Comparison of ENCODE assay signal across 10 mouse cellular contexts in the genomic region with DNA sequence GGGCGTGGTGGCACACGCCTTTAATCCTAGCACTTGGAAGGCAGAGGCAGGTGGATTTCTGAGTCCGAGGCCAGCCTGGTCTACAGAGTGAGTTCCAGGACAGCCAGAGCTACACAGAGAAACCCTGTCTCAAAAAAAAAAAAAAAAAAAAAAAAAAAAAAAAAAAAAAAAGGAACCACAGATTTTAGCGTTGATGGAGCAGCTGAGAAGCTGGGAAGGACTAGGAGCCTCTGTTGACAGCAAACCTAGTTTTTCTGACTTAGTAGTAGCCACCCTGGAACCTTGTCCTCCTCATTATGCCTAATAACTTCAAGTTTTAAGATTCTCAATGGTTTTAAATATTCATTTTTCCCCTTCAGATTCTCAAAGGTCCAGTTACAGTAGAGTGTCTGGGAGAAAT. TPM values are rescaled to one million over a fixed set of nuclear protein-coding genes. Genes with fewer than 3 reads are reported as not detected.
ATAC-seq and TF ChIP-seq lines count a peak whose summit lies in the region.
"Not testable (repeated sequence)": the region's sequence is repeated elsewhere in the genome, so short reads cannot be mapped to it uniquely, and the experiment has no call there.
"Had no signal": no experiment of that assay in that cellular context is flagged by ENCODE, and none has a peak within 500 bp of the region (broad histone marks: within the 10 kb centered on the region; RNA-seq: fewer than 3 reads in every experiment).

No protein-coding gene starts in this region.

- not testable (repeated sequence) for H3K9ac ChIP-seq in ES-Bruce4 (ENCODE audit: low read depth, poor library complexity, severe bottlenecking); heart, embryonic 13.5 days; heart, embryonic 15.5 days

- not testable (repeated sequence) for H3K9me3 ChIP-seq in ES-Bruce4 (replicated peaks; ENCODE audit: control insufficient read depth, insufficient read depth, low read length, poor library complexity, severe bottlenecking); heart, embryonic 13.5 days; heart, embryonic 15.5 days (replicated peaks)

- not testable (repeated sequence) for H3K4me2 ChIP-seq in heart, embryonic 13.5 days; heart, embryonic 15.5 days
- peak overlapping the region; percentile 52 for H3K4me2 ChIP-seq in myocyte (ENCODE audit: low read depth)

- not testable (repeated sequence) for H3K4me3 ChIP-seq in ES-Bruce4 (ENCODE audit: low read depth, low read length); heart, embryonic 13.5 days; heart, embryonic 15.5 days; myocyte
- H3K4me3 ChIP-seq in bone marrow macrophage, adult 2 months (ENCODE audit: insufficient read depth, low read length), result peak overlapping the region; percentile 18; the same call in 1 of the 2 replicates

- not testable (repeated sequence) for TF ChIP-seq CTCF in ES-Bruce4 (IDR thresholded peaks at IDR 0.05; ENCODE audit: low read depth, low read length); bone marrow macrophage, adult 2 months (IDR thresholded peaks at IDR 0.05; ENCODE audit: low read depth, low read length)

- peak overlapping the region; percentile 72; the same call in 1 of the 2 replicates for H3K27ac ChIP-seq in ES-Bruce4 (ENCODE audit: insufficient read depth, low read length)
- peak overlapping the region; percentile 98 for H3K27ac ChIP-seq in bone marrow macrophage, adult 2 months (ENCODE audit: insufficient read depth, low read depth, low read length)
- peak overlapping the region; percentile 48 for H3K27ac ChIP-seq in heart, embryonic 13.5 days (replicated peaks)
- H3K27ac ChIP-seq in heart, embryonic 15.5 days, result peak overlapping the region; percentile 35; the same call in 1 of the 2 replicates

- not testable (repeated sequence) for H3K79me2 ChIP-seq in myocyte (ENCODE audit: control insufficient read depth, insufficient read depth)

- not testable (repeated sequence) for ATAC-seq in heart, embryonic 13.5 days (ENCODE audit: extremely low read depth, insufficient number of reproducible peaks, low FRiP score, low TSS enrichment); heart, embryonic 15.5 days (replicated peaks; ENCODE audit: insufficient number of reproducible peaks, insufficient read depth, low FRiP score, low read depth)

- TF ChIP-seq POLR2A in ES-Bruce4 (IDR thresholded peaks at IDR 0.05; ENCODE audit: insufficient read depth, low read length); bone marrow macrophage, adult 2 months (IDR thresholded peaks at IDR 0.05; ENCODE audit: borderline replicate concordance, low read depth, low read length); myocyte (IDR thresholded peaks at IDR 0.05; ENCODE audit: insufficient read length, low read depth): not testable (repeated sequence)

- not testable (repeated sequence) for TF ChIP-seq EP300 in ES-Bruce4 (IDR thresholded peaks at IDR 0.05; ENCODE audit: insufficient read depth, low read depth, low read length)

- H3K4me1 ChIP-seq in ES-Bruce4 (ENCODE audit: control insufficient read depth, insufficient read depth, low read length), result peaks cover 20% of the 10 kb centered on the region
- H3K4me1 ChIP-seq in bone marrow macrophage, adult 2 months (ENCODE audit: control insufficient read depth, insufficient read depth, low read length), result peaks cover 46% of the 10 kb centered on the region
- H3K4me1 ChIP-seq in heart, embryonic 13.5 days, result peaks cover 18% of the 10 kb centered on the region
- peaks cover 12% of the 10 kb centered on the region for H3K4me1 ChIP-seq in heart, embryonic 15.5 days (replicated peaks)

- H3K27me3 ChIP-seq in ES-Bruce4 (ENCODE audit: control insufficient read depth, insufficient read depth, low read length, poor library complexity, severe bottlenecking); heart, embryonic 13.5 days (replicated peaks); heart, embryonic 15.5 days; myocyte (ENCODE audit: control insufficient read depth, insufficient read depth, insufficient read length): not testable (repeated sequence)

- H3K36me3 ChIP-seq in ES-Bruce4 (ENCODE audit: control insufficient read depth, insufficient read depth, low read length, poor library complexity, severe bottlenecking); heart, embryonic 13.5 days; heart, embryonic 15.5 days; myocyte (ENCODE audit: control insufficient read depth, insufficient read depth): not testable (repeated sequence)

- not testable (repeated sequence) for H3ac ChIP-seq in myocyte (ENCODE audit: control insufficient read depth, insufficient read length)

- 70% methylated on average over 4 of the region's 4 CpGs for WGBS in heart, embryonic 13.5 days
- 73% methylated on average over 4 of the region's 4 CpGs for WGBS in heart, embryonic 15.5 days

RNA-seq across cellular contexts. Expression of a gene that starts 17.9 kb away (rescaled TPM):
- polyA plus RNA-seq in ES-Bruce4 (2011; ENCODE audit: insufficient read depth, insufficient read length, low read depth, missing spikeins), result 3.2 and 3.9 TPM in 2 replicates
- 5.4 and 5.9 TPM in 2 replicates for polyA plus RNA-seq in bone marrow macrophage, adult 2 months (2012; ENCODE audit: insufficient read depth, insufficient read length, missing spikeins)
- 0.76 and 0.98 TPM in 2 replicates for polyA plus RNA-seq in heart, embryonic 13.5 days (2015; fragmentation: Nextera tagmentation; extraction: Ambion mirVana)
- polyA plus RNA-seq in heart, embryonic 15.5 days (2015; fragmentation: Nextera tagmentation; extraction: Ambion mirVana), result 1.7 and 2.3 TPM in 2 replicates
- polyA plus RNA-seq in myocyte (2012; fragmentation: generic; extraction: Trizol), result 0.16 TPM

RNA-seq across cellular contexts. Expression of a gene that starts 54.7 kb away (rescaled TPM):
- polyA plus RNA-seq in ES-Bruce4 (2011; ENCODE audit: insufficient read depth, insufficient read length, low read depth, missing spikeins) (not detected in 2 replicates), myocyte (2012; fragmentation: generic; extraction: Trizol) (0.01 TPM)
- not detected in 2 replicates for polyA plus RNA-seq in bone marrow macrophage, adult 2 months (2012; ENCODE audit: insufficient read depth, insufficient read length, missing spikeins)
- polyA plus RNA-seq in heart, embryonic 13.5 days (2015; fragmentation: Nextera tagmentation; extraction: Ambion mirVana), result 0.05 and 0.06 TPM in 2 replicates
- 0.28 and 0.29 TPM in 2 replicates for polyA plus RNA-seq in heart, embryonic 15.5 days (2015; fragmentation: Nextera tagmentation; extraction: Ambion mirVana)
- polyA plus RNA-seq: activated CD4-positive, CD25-positive, alpha-beta regulatory T cell, adult 4 months; C2C12; erythroblast, embryonic 14.5 days; forebrain, embryonic 12.5 days; forebrain, embryonic 14.5 days had no signal

Comparison
In these comparisons a context has a peak if more than half of its experiments do, and no peak if none do; other contexts are left out.
1. H3K27ac ChIP-seq: peak in every context shown above with its lines; median percentile 98 in bone marrow macrophage, adult 2 months; 72 in ES-Bruce4; 48 in heart, embryonic 13.5 days; 35 in heart, embryonic 15.5 days.